Mouse (Mus musculus): ENCODE measurements around the gene Celf2. TPM values are rescaled to one million over a fixed set of nuclear protein-coding genes. Genes with fewer than 3 reads are reported as not detected.

The Celf2 gene
- total RNA-seq, 1 experiment, result 3.7 TPM

DNA sequence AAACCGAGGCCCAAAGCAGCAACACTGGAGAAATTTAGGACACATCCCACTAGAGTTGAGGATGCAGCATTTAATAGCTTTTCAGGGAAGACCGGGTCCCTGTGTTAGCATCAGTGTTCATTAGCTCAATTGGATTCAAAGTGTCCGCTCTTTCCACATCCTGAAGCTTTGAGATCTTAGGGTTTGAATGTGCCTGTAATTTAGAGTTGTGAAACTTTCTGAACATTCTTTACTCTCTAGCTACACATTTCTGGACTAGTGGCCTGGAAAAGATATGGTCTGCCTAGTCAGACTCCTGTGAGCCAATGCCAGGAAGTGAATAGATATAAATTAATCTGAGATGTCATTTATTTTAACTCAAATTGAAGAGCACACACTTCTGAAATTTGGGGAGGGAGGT is 272.9 kb downstream of the Celf2 start:
- H3K36me3 ChIP-seq (ENCODE audit: control insufficient read depth, insufficient read depth, low read length, poor library complexity, severe bottlenecking), result no peaks in the 10 kb centered on the region
- no peak overlapping the region for H3K27ac ChIP-seq (ENCODE audit: insufficient read depth, low read depth, low read length, poor library complexity, severe bottlenecking)
- no peak overlapping the region for H3K9ac ChIP-seq (ENCODE audit: insufficient read depth, low read depth, low read length, poor library complexity, severe bottlenecking)
- in situ Hi-C loops (cut with MboI; ENCODE audit: low sequenced_read_pairs in 2 of 2, unreplicated experiment in 2 of 2), result no loop called here
- no peaks in the 10 kb centered on the region for H3K9me3 ChIP-seq (ENCODE audit: control insufficient read depth, insufficient read depth, low read depth, low read length)
- H3K4me3 ChIP-seq (ENCODE audit: insufficient read depth in 1 of 2, low read depth in 1 of 2, low read length in 2 of 2, poor library complexity in 1 of 2, severe bottlenecking in 1 of 2), result no peak overlapping the region
- no peak for TF ChIP-seq MAFK (IDR thresholded peaks at IDR 0.05; ENCODE audit: insufficient read depth, low read depth, low read length)
- no peaks in the 10 kb centered on the region for H3K4me1 ChIP-seq (ENCODE audit: control insufficient read depth in 2 of 2, insufficient read depth in 2 of 2, low read length in 2 of 2, poor library complexity in 1 of 2)
- DNase-seq (ENCODE audit: low read depth, low spot score), result no peak

DNA sequence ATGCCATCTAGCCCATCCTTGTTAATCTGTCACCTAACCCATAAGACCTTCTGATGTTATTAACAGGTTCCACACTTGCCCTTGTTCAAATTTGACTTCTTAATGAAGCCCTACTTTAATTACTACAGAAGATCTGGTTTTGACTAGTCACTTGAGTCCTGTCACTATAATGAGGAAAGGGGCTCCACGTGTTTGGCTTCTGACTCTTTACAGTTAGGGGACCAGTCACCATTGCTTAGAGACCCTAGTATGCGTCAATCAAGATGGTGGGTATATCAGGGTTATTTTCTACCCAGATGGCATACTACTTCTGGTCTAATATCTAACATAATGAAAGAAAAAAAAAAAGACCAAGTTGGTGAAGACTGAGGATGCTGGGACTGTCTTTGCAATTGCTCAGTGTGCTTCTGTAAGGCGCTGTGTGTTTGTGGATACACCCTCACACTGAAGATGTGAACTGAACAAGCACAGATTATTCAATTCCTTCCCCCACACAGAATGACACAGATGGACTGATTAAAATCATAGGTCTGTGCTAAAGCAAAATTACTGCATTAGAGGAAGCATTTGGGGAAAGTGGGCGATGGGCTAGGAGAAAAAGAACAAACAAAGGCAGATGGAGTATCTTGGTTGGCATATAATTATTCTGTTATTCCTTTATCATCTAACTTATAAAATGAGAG is 274.2 kb downstream of the Celf2 start:
- DNase-seq (ENCODE audit: low read depth, low spot score), result no peak
- no peaks in the 10 kb centered on the region for H3K9me3 ChIP-seq (ENCODE audit: control insufficient read depth, insufficient read depth, low read depth, low read length)
- no peak overlapping the region for H3K9ac ChIP-seq (ENCODE audit: insufficient read depth, low read depth, low read length, poor library complexity, severe bottlenecking)
- H3K4me1 ChIP-seq (ENCODE audit: control insufficient read depth in 2 of 2, insufficient read depth in 2 of 2, low read length in 2 of 2, poor library complexity in 1 of 2), result no peaks in the 10 kb centered on the region
- H3K36me3 ChIP-seq (ENCODE audit: control insufficient read depth, insufficient read depth, low read length, poor library complexity, severe bottlenecking), result no peaks in the 10 kb centered on the region
- in situ Hi-C loops (cut with MboI; ENCODE audit: low sequenced_read_pairs in 2 of 2, unreplicated experiment in 2 of 2), result no loop called here
- H3K27ac ChIP-seq (ENCODE audit: insufficient read depth, low read depth, low read length, poor library complexity, severe bottlenecking), result no peak overlapping the region
- H3K4me3 ChIP-seq (ENCODE audit: insufficient read depth in 1 of 2, low read depth in 1 of 2, low read length in 2 of 2, poor library complexity in 1 of 2, severe bottlenecking in 1 of 2), result no peak overlapping the region
- TF ChIP-seq CHD2 (IDR thresholded peaks at IDR 0.05; ENCODE audit: low read depth, low read length), result no peak
- TF ChIP-seq ZNF384 (IDR thresholded peaks at IDR 0.05; ENCODE audit: low read depth, low read length), result no peak
- no peak for TF ChIP-seq MAFK (IDR thresholded peaks at IDR 0.05; ENCODE audit: insufficient read depth, low read depth, low read length)
- no peak for TF ChIP-seq HCFC1 (IDR thresholded peaks at IDR 0.05; ENCODE audit: borderline replicate concordance, insufficient read depth, low read length)

DNA sequence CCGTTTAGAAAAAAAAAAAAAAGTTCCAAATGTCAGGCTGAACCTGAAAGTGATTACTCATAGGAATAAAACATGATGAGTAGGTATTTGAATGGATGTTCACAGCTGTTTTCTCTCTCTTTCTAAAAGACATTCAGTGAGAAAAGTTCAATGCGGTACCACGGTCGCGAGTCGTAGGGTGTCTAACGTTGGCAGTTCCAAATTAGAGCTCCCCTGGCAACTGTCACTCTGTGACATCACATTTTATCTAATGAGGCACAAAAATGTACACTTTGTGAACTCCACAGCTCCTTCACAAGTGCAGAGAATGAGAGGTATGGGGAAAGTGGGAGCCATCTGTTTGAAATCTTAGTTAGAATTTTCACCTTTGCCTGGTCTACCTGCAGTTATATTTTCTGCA is 274.8 kb downstream of the Celf2 start:
- Histone ChIP-seq H3K9ac (ENCODE audit: insufficient read depth, low read depth, low read length, poor library complexity, severe bottlenecking) (no peak overlapping the region), H3K36me3 (ENCODE audit: control insufficient read depth, insufficient read depth, low read length, poor library complexity, severe bottlenecking) (no peaks in the 10 kb centered on the region), H3K4me1 (ENCODE audit: control insufficient read depth in 2 of 2, insufficient read depth in 2 of 2, low read length in 2 of 2, poor library complexity in 1 of 2) (no peaks in the 10 kb centered on the region), H3K27ac (ENCODE audit: insufficient read depth, low read depth, low read length, poor library complexity, severe bottlenecking) (no peak overlapping the region), H3K4me3 (ENCODE audit: insufficient read depth in 1 of 2, low read depth in 1 of 2, low read length in 2 of 2, poor library complexity in 1 of 2, severe bottlenecking in 1 of 2) (no peak overlapping the region), H3K9me3 (ENCODE audit: control insufficient read depth, insufficient read depth, low read depth, low read length) (no peaks in the 10 kb centered on the region)
- DNase-seq (ENCODE audit: low read depth, low spot score), result no peak
- TF ChIP-seq CHD2 (IDR thresholded peaks at IDR 0.05; ENCODE audit: low read depth, low read length) (no peak), ZC3H11A (IDR thresholded peaks at IDR 0.05; ENCODE audit: borderline replicate concordance, low read depth, low read length) (no peak), ZNF384 (IDR thresholded peaks at IDR 0.05; ENCODE audit: low read depth, low read length) (no peak), HCFC1 (IDR thresholded peaks at IDR 0.05; ENCODE audit: borderline replicate concordance, insufficient read depth, low read length) (no peak), MAFK (IDR thresholded peaks at IDR 0.05; ENCODE audit: insufficient read depth, low read depth, low read length) (no peak)
- in situ Hi-C loops (cut with MboI; ENCODE audit: low sequenced_read_pairs in 2 of 2, unreplicated experiment in 2 of 2), result no loop called here

DNA sequence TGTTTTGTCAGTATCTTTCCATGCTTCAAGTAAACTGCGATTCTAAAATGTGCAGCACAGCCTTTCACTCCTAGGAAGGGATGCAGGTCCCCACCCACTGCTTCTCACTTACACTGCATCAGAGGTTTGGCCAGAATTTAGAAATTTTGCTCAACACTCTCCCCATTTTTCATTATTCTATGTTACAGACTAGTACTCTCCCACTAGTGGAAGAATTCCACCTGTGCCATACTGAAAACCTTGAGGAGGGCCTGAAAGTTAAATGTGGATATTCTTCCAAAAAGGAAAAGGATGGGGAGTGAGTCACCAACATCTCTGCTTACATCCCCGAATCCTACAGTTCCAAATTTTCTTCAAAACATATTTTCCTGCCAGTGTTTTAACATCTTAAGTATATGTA is 276.0 kb downstream of the Celf2 start:
- no peaks in the 10 kb centered on the region for H3K36me3 ChIP-seq (ENCODE audit: control insufficient read depth, insufficient read depth, low read length, poor library complexity, severe bottlenecking)
- no peaks in the 10 kb centered on the region for H3K9me3 ChIP-seq (ENCODE audit: control insufficient read depth, insufficient read depth, low read depth, low read length)
- in situ Hi-C loops (cut with MboI; ENCODE audit: low sequenced_read_pairs in 2 of 2, unreplicated experiment in 2 of 2), result no loop called here
- H3K4me1 ChIP-seq (ENCODE audit: control insufficient read depth in 2 of 2, insufficient read depth in 2 of 2, low read length in 2 of 2, poor library complexity in 1 of 2), result no peaks in the 10 kb centered on the region
- no peak overlapping the region for H3K9ac ChIP-seq (ENCODE audit: insufficient read depth, low read depth, low read length, poor library complexity, severe bottlenecking)
- H3K27ac ChIP-seq (ENCODE audit: insufficient read depth, low read depth, low read length, poor library complexity, severe bottlenecking), result no peak overlapping the region
- no peak for DNase-seq (ENCODE audit: low read depth, low spot score)
- no peak overlapping the region for H3K4me3 ChIP-seq (ENCODE audit: insufficient read depth in 1 of 2, low read depth in 1 of 2, low read length in 2 of 2, poor library complexity in 1 of 2, severe bottlenecking in 1 of 2)
- no peak for TF ChIP-seq MAFK (IDR thresholded peaks at IDR 0.05; ENCODE audit: insufficient read depth, low read depth, low read length)
- no peak for TF ChIP-seq CHD2 (IDR thresholded peaks at IDR 0.05; ENCODE audit: low read depth, low read length)
- TF ChIP-seq ZC3H11A (IDR thresholded peaks at IDR 0.05; ENCODE audit: borderline replicate concordance, low read depth, low read length), result no peak
- no peak for TF ChIP-seq HCFC1 (IDR thresholded peaks at IDR 0.05; ENCODE audit: borderline replicate concordance, insufficient read depth, low read length)
- TF ChIP-seq ZNF384 (IDR thresholded peaks at IDR 0.05; ENCODE audit: low read depth, low read length), result no peak

DNA sequence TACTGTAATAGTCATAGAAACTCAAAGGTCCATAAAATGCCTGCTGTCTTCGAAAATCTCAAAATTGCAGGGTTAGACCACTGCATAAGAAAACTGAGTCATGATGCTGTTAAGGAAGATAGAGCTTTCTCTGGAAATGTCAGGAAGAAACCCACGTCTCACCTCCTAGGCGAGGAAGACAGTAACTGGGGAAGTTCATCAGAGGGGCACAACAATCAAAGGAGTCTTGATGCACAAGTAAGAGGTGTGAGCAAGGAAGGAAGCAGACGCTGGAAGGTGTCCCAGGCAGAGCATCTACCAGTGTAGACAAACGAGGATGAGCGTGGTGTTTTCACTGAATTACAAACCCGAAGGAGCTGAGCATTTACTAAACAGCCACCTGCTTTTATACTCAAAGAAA is 282.6 kb downstream of the Celf2 start:
- Histone ChIP-seq H3K36me3 (ENCODE audit: control insufficient read depth, insufficient read depth, low read length, poor library complexity, severe bottlenecking) (no peaks in the 10 kb centered on the region), H3K9me3 (ENCODE audit: control insufficient read depth, insufficient read depth, low read depth, low read length) (no peaks in the 10 kb centered on the region), H3K9ac (ENCODE audit: insufficient read depth, low read depth, low read length, poor library complexity, severe bottlenecking) (no peak overlapping the region), H3K4me1 (ENCODE audit: control insufficient read depth in 2 of 2, insufficient read depth in 2 of 2, low read length in 2 of 2, poor library complexity in 1 of 2) (no peaks in the 10 kb centered on the region), H3K27ac (ENCODE audit: insufficient read depth, low read depth, low read length, poor library complexity, severe bottlenecking) (no peak overlapping the region), H3K4me3 (ENCODE audit: insufficient read depth in 1 of 2, low read depth in 1 of 2, low read length in 2 of 2, poor library complexity in 1 of 2, severe bottlenecking in 1 of 2) (no peak overlapping the region)
- DNase-seq (ENCODE audit: low read depth, low spot score), result no peak
- TF ChIP-seq MAFK (IDR thresholded peaks at IDR 0.05; ENCODE audit: insufficient read depth, low read depth, low read length) (no peak), CHD2 (IDR thresholded peaks at IDR 0.05; ENCODE audit: low read depth, low read length) (no peak), ZC3H11A (IDR thresholded peaks at IDR 0.05; ENCODE audit: borderline replicate concordance, low read depth, low read length) (no peak), HCFC1 (IDR thresholded peaks at IDR 0.05; ENCODE audit: borderline replicate concordance, insufficient read depth, low read length) (no peak), ZNF384 (IDR thresholded peaks at IDR 0.05; ENCODE audit: low read depth, low read length) (no peak)
- in situ Hi-C loops (cut with MboI; ENCODE audit: low sequenced_read_pairs in 2 of 2, unreplicated experiment in 2 of 2), result no loop called here

Data from ES-E14 (cell line).